Mouse (Mus musculus) hindbrain, embryonic 11.5 days (tissue): ENCODE data around the gene Tnip1. TPM values are rescaled to one million over a fixed set of nuclear protein-coding genes. Genes with fewer than 3 reads are reported as not detected.

Experiments used
- ATAC-seq: fragments of 200-750 bp; cut with Nextera tagmentation; 2 replicates; pipeline ENCODE4 v1.8.0; 2017; ENCODE audit warnings: mild to moderate bottlenecking, moderate TSS enrichment, moderate library complexity; ENCODE audit not compliant: low FRiP score
- DNase-seq: peaks from one replicate; pipeline ENCODE4 v3.0.0-alpha.2; 2015; ENCODE audit warnings: low spot score
- H3K27ac ChIP-seq: fragments of 300-500 bp; sonication (generic); 2 replicates; pipeline ENCODE4 v1.5.1; 2014; ENCODE audit warnings: mild to moderate bottlenecking, low read depth, low read length
- H3K27me3 ChIP-seq: fragments of 300-500 bp; sonication (generic); 2 replicates; pipeline ENCODE4 v1.6.1; 2014; ENCODE audit warnings: mild to moderate bottlenecking, low read length, moderate library complexity, mixed read lengths; ENCODE audit not compliant: control insufficient read depth, insufficient read depth
- H3K36me3 ChIP-seq: fragments of 300-500 bp; sonication (generic); 2 replicates; pipeline ENCODE4 v1.6.1; 2014; ENCODE audit warnings: mild to moderate bottlenecking, low read length, moderate library complexity, mixed read lengths; ENCODE audit not compliant: control insufficient read depth, insufficient read depth
- H3K4me1 ChIP-seq: fragments of 300-500 bp; sonication (generic); replicated peaks from 2 replicates; pipeline ENCODE4 v1.6.1; 2014; ENCODE audit warnings: low read length, mixed read lengths; ENCODE audit not compliant: control insufficient read depth, insufficient read depth
- H3K4me2 ChIP-seq: fragments of 300-500 bp; sonication (generic); replicated peaks from 2 replicates; pipeline ENCODE4 v1.6.1; 2014; ENCODE audit warnings: mild to moderate bottlenecking, low read depth, low read length
- H3K4me3 ChIP-seq: fragments of 300-500 bp; sonication (generic); 2 replicates; pipeline ENCODE4 v1.5.1; 2014; ENCODE audit warnings: low read depth, low read length
- H3K9ac ChIP-seq: fragments of 300-500 bp; sonication (generic); 2 replicates; pipeline ENCODE4 v1.6.1; 2014; ENCODE audit warnings: low read depth, low read length
- H3K9me3 ChIP-seq: fragments of 300-500 bp; sonication (generic); 2 replicates; pipeline ENCODE4 v1.6.1; 2016; ENCODE audit warnings: low read length; ENCODE audit not compliant: control insufficient read depth
- WGBS: fragments of 180-500 bp; shearing (Covaris S2); extraction: QIAGEN DNeasy Blood & Tissue Kit; methylation state at CpG from one replicate; pipeline ENCODE4 v1.1.7; 2014; 5-methylcytosine and 5-hydroxymethylcytosine counted together
- polyA plus RNA-seq: library from polyadenylated mRNA; unstranded; fragments of >200 nt; fragmentation: Nextera tagmentation; extraction: Ambion mirVana; gene quantifications from 2 replicates; pipeline ENCODE4 v1.2.1, GENCODE M21; 2014

Tnip1 gene
- polyA plus RNA-seq, 1 experiment from 2014 or later, result 10.3 TPM

DNA sequence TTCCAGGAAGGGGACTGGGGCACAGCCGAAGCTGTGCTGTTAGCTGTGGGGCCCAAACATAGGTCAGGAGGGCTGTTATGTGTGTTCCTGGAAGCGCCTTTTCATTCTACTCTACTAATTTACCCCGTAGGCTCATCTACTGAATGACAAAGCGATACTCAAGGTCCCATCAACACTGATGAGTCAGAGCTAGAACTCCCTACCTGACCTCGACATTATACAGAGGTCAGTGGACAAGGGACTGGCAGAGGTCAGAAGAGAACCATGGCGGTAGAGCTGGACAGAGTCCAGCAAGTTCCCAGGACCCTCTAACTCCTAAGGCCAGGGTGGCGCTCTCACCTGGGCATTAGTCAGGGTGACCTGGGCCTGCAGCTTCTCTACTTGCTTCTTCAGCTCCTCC lies 45.3 kb downstream of the Tnip1 start:
- Histone ChIP-seq H3K27ac (no peak overlapping the region), H3K9me3 (no peaks in the 10 kb centered on the region), H3K4me3 (no peak overlapping the region), H3K4me1 (peaks cover 3% of the 10 kb centered on the region; the same call in 1 of the 2 replicates), H3K36me3 (peaks cover 7% of the 10 kb centered on the region; the same call in 1 of the 2 replicates), H3K4me2 (no peak overlapping the region), H3K27me3 (no peaks in the 10 kb centered on the region), H3K9ac (no peak overlapping the region)
- WGBS, result 94% methylated on average over 7 of the region's 7 CpGs
- ATAC-seq (no peak), DNase-seq (no peak)

GRCm38 (mm10) chr11:54913841-54914240 lies 48.9 kb downstream of the Tnip1 start:
- H3K4me3 ChIP-seq, result no peak overlapping the region
- H3K9me3 ChIP-seq, result no peaks in the 10 kb centered on the region
- ATAC-seq (no peak), DNase-seq (no peak)
- H3K27ac ChIP-seq, result no peak overlapping the region
- H3K9ac ChIP-seq, result no peak overlapping the region
- H3K27me3 ChIP-seq, result no peaks in the 10 kb centered on the region
- 94% methylated on average over 5 of the region's 5 CpGs for WGBS
- no peaks in the 10 kb centered on the region for H3K4me1 ChIP-seq
- no peak overlapping the region for H3K4me2 ChIP-seq
- peaks cover 7% of the 10 kb centered on the region; the same call in 1 of the 2 replicates for H3K36me3 ChIP-seq

DNA sequence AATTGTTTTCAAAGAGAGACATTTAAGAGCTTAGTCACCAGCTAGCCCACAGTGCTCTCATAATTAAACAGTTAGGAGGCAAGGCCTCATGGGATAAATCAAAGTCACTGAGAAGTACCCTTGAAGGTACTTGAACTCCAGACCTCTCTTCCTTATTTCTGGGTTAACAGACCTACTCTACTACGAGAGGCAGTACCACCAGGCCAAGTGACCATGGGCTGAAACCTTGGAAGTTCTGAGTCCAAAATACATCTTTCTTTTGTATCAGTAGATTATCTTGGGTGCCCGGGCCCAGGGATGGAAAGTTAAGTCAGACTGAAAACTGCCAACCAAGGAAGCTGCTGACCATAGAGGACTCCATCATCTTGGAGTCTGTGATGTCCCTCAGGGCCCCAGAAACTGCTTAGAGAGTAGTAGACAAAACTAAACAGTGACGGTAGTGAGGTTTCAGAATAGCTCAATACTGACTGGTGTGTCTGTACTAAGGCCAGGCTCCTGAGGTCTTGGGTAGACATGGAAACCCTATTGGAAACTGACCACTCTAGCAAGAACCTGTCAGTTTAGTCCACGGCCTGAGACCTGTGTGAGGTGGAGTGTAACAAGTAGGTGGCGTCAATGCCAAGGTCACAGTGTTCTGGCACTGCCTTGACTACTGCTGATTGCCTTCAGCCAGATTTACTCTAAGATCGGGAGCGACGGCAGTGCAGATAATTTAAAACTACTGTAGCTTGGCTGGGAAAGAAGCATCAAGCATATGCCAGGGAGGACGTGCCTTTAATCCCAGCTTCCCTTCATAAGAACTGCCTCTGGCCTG lies 50.0 kb downstream of the Tnip1 start:
- Histone ChIP-seq H3K9me3 (no peaks in the 10 kb centered on the region), H3K4me2 (no peak overlapping the region), H3K4me3 (no peak overlapping the region), H3K36me3 (peaks cover 2% of the 10 kb centered on the region; the same call in 1 of the 2 replicates), H3K27me3 (no peaks in the 10 kb centered on the region), H3K9ac (no peak overlapping the region), H3K27ac (no peak overlapping the region), H3K4me1 (no peaks in the 10 kb centered on the region)
- 88% methylated on average over 9 of the region's 9 CpGs for WGBS
- no peak for DNase-seq
- no peak for ATAC-seq

DNA sequence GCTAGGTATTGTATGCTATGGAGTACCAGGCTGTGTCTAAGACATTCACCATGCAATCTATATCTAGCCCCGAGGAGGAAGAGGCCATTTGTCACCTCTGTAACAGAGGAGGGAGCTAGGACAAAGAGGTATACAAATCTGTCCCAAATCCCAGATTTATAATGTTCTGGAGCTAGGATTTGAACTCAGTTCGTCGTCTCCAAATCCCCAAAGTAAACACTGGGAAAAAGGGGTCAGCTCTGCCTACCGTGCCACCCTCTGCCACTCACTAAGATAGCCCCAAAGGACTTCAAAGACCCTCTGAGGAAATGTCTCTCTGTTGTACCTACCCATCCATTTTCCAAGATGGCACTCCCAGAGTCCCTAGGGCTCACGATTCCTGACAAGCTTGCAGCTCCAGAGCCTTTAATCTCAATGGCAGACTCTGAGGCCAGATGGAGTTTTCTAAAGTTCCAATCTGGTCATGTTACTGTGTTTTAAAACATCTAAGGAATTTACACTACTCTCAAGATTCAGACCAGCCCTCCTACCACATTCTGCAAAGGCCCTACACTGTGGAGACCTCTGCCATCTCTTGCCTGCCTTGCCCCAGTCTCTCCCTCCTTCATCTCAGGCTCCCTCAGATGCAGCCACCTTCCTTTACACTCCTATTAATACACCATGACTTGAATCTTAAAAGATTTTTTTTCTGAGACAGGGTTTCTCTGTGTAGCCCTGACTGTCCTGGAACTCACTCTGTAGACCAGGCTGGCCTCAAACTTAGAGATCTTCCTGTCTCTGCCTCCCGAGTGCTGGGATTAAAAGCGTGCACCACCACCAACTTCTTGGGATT lies 50.8 kb downstream of the Tnip1 start:
- H3K27ac ChIP-seq, result no peak overlapping the region
- no peaks in the 10 kb centered on the region for H3K9me3 ChIP-seq
- WGBS, result 90% methylated on average over 7 of the region's 7 CpGs
- no peak overlapping the region for H3K4me3 ChIP-seq
- H3K4me2 ChIP-seq, result no peak overlapping the region
- ATAC-seq (no peak), DNase-seq (no peak)
- no peaks in the 10 kb centered on the region for H3K27me3 ChIP-seq
- no peaks in the 10 kb centered on the region for H3K36me3 ChIP-seq
- H3K9ac ChIP-seq, result no peak overlapping the region
- no peaks in the 10 kb centered on the region for H3K4me1 ChIP-seq

DNA sequence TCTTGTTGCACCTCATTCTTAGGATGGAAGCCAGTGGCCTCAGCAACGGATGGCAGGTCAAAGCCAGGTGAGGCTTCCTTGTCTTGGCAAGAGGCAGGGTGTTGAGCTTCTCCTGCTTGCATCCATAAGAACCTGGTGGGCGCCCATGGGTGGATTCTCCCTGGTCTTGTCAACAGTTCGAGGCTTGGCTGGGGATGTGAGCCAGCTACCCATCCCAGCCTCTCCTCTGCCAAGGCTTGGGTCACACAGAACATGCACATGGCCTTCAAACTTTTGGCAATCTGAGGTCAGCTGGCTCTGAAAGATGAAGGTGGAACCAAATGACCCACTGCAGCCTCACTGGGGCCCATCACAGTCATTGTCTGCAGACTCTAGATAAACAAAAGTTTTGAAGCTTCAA lies 51.5 kb downstream of the Tnip1 start:
- WGBS, result 90% methylated on average over 3 of the region's 3 CpGs
- H3K4me3 ChIP-seq, result no peak overlapping the region

DNA sequence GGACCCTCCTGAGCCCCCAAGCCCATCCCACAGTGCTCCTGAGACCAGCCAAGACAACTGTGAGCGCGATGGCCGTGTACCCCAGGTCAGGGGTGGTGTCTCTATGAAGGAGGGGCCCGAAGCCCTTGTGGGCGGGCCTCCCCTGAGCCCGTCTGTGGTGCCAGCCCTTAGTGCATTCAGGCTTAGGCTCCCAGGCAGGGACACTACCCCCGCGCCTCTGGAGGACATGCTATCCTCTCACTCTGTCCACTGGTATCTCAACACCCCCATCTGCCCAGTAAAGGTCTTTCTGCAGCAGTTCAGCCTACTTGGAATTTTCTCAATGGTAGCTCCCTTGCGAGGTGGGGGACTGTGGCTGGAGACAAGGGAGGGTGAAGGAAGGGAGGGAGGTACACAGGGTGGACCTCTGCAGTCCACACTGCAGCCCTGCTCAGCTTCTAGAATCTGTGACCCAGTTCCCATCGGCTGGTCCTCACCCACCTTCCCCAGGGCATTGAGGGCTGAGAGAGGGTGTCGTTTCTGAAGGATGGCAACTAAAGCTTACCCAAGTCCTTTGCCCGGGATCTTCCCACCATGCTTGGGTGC lies 52.5 kb downstream of the Tnip1 start:
- Histone ChIP-seq H3K4me3 (no peak overlapping the region), H3K4me1 (no peaks in the 10 kb centered on the region), H3K27me3 (no peaks in the 10 kb centered on the region), H3K36me3 (no peaks in the 10 kb centered on the region), H3K4me2 (no peak overlapping the region), H3K9me3 (no peaks in the 10 kb centered on the region), H3K27ac (no peak overlapping the region), H3K9ac (no peak overlapping the region)
- WGBS, result 88% methylated on average over 12 of the region's 12 CpGs
- DNase-seq, result no peak
- no peak for ATAC-seq

More for the DNA sequence above, 51.5 kb downstream of the Tnip1 start:
- H3K27me3 ChIP-seq, result no peaks in the 10 kb centered on the region
- no peak overlapping the region for H3K27ac ChIP-seq
- H3K36me3 ChIP-seq, result no peaks in the 10 kb centered on the region
- no peaks in the 10 kb centered on the region for H3K4me1 ChIP-seq
- no peaks in the 10 kb centered on the region for H3K9me3 ChIP-seq
- H3K9ac ChIP-seq, result no peak overlapping the region
- no peak for DNase-seq
- no peak for ATAC-seq
- H3K4me2 ChIP-seq, result no peak overlapping the region

DNA sequence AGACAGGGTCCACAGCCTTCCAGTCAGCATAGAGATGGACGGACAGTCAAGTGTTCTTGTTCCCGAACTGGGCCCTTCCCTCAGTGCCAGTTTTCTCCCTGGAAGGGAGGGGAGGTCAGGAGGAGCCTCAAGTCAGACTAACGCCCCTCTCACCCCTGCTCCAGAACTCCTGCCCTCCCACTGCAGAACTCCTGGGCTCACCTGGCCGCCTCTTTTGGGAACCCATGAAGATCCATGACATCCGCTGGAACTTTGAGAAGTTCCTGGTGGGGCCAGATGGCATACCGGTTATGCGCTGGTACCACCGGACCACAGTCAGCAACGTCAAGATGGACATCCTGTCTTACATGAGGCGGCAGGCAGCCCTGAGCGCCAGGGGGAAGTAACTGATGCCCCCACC lies 53.4 kb downstream of the Tnip1 start:
- Histone ChIP-seq H3K9ac (no peak overlapping the region), H3K9me3 (no peaks in the 10 kb centered on the region), H3K4me1 (0 out of 2 replicates have a peak, but pooled peaks cover 2% of the 10 kb centered on the region), H3K27ac (no peak overlapping the region), H3K4me3 (no peak overlapping the region), H3K27me3 (no peaks in the 10 kb centered on the region), H3K4me2 (no peak overlapping the region), H3K36me3 (no peaks in the 10 kb centered on the region)
- WGBS, result 88% methylated on average over 11 of the region's 11 CpGs
- ATAC-seq (no peak), DNase-seq (no peak)

GRCm38 (mm10) chr11:54907259-54907658 lies 55.5 kb downstream of the Tnip1 start:
- Histone ChIP-seq H3K9ac (no peak overlapping the region), H3K4me1 (0 out of 2 replicates have a peak, but pooled peaks cover 2% of the 10 kb centered on the region), H3K27ac (no peak overlapping the region), H3K36me3 (no peaks in the 10 kb centered on the region), H3K27me3 (no peaks in the 10 kb centered on the region), H3K4me3 (no peak overlapping the region), H3K4me2 (no peak overlapping the region), H3K9me3 (no peaks in the 10 kb centered on the region)
- WGBS, result 87% methylated on average over 5 of the region's 5 CpGs
- DNase-seq (no peak), ATAC-seq (no peak)
